Mouse (Mus musculus): ENCODE results near the gene Espnl.

DNA sequence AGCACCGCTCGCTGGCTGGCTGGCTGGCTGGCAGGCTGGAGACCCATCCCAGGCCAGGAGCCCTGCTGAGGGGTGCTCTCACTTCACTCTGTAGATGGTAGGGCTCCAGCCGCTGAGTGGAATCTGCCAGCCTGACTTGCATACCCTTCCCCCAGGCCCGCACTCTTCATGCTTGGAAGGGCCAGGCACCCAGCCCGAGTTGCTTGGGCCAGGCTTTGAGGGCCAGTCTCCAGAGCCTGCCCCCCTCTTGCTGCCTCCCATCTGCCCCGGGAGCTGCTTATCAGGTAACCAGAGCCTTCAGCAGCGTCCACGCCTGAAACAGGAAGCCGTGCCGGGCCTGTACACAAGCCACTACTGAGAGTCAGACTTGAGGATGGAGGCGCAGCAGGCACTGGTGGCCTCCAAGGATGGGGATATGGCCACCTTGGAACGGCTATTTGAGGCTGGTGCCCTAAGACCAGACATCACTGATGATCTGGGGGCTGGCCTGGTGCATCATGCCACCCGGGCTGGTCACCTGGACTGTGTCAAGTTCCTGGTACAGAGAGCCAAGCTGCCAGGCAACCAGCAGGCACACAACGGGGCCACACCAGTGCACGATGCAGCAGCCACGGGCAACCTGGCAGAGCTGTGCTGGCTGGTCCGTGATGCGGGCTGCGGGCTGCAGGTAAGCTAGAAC, at the start of gene Espnl:
- TF ChIP-seq CTCF (IDR thresholded peaks at IDR 0.05; ENCODE audit: low read depth): no peak
- TF ChIP-seq EP300 (IDR thresholded peaks at IDR 0.05; ENCODE audit: low read depth): no peak
